Mouse (Mus musculus) heart, postnatal 10 days (tissue): Measurements from ENCODE around the gene Mtfr2. TPM values are rescaled to one million over a fixed set of nuclear protein-coding genes. Genes with fewer than 3 reads are reported as not detected.

Source experiments
- DNase-seq, 2 experiments: peaks; one replicate each; pipeline ENCODE4 v3.0.0; 2021
- intact Hi-C: fragments of 180-260 bp; cut with DNase I; formaldehyde crosslinking; loops from one replicate; pipeline ENCODE4 v1.15.1; 2025
- total RNA-seq, 2 experiments: library from RNA; stranded (reverse); gene quantifications; 2 replicates each; pipeline ENCODE4 v1.2.3; 2021

Mtfr2 gene
- total RNA-seq, 2 experiments from 2014 or later = 2.4 to 2.5 TPM

DNA sequence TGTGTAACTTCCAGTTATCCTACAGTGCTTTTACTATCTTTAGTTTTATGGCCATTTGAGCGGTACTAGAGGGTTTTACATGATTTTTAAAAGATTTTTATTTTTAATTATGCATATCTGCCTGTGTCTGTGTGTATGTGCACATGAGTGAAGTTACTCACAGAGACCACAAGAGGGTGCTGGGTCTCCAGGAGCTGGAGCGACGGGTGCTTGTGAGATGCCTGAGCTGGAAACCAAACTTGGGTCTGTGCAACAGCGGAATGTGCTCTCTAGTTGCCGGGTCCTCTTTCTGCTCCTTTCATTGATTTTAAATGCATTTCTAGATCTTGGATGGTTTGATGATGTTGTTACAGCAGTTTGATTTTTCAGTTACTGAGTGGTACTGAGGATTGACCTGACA lies 24.5 kb downstream of the Mtfr2 start:
- DNase-seq = no peak
- intact Hi-C loops = no loop called here

DNA sequence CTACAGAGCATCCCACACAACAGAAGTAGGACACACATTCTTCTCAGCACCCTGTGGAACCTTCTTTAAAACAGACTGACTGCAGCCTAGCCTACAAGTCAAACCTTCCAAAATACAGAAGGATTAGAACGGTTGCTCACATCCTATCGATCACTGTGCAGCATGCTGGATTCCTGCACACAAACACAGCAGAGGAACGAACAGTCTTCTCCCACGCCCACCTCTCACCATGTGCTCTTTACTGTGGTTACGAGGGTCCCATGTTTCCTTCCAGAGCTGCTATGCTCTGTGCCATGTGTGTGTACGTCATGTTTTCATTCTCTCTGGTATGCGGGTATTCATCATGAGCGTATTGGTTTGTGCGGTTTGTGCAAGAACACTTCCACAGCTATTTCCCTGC lies 30.1 kb downstream of the Mtfr2 start:
- intact Hi-C loops = no loop called here
- DNase-seq = no peak

DNA sequence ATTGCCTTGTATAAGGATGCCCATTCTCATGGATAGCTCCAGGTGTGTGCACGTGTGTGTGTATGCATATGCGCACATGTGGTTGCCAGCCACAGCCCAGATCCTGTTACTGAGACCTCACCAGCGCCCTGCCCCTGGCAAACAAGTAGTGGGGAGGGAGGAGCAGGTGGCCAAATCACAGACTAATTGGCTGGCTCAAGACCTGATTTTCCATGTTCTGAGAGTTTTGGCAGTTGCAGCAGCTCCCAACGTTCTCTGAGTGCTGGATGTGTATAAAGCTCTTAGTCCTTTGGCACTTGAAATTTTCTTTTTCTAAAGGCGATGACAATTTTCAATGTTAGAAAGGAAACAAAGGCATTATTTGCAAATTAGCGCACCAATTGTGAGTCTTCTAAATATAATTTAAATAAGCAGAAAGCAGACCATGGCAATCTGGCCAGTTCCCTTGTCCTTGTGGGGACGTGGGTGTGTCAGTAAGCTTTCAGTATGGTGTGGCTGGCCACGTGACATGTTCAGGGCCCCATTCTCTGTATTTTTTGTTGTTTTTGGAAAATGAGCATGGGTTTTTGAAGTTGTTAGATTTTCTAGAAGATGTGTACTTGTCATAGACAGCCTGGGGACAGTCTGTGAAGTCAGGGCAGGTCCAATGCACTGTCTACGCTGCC lies 31.6 kb downstream of the Mtfr2 start:
- intact Hi-C loops = no loop called here
- DNase-seq = peak; percentile 29 to 41

DNA sequence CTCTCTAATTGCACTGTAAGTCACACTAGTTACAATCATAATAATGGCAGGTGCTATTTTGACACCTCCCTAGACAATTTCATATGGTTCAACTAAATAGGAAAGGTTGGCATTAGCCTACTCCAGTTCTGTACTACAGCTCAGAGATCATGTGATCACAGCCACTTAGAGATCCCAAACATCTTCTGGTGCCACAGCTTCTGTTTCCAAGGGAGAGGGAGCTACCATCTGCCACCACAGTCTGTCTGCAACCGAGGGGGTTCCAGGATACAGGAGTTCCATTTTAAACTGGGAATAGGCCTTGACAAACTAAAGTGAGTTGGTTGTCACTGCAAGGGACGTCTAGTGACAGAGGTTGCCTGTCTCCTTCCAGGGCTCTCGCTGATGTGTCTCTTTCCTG lies 33.2 kb downstream of the Mtfr2 start:
- no peak for DNase-seq
- intact Hi-C loops = no loop called here

DNA sequence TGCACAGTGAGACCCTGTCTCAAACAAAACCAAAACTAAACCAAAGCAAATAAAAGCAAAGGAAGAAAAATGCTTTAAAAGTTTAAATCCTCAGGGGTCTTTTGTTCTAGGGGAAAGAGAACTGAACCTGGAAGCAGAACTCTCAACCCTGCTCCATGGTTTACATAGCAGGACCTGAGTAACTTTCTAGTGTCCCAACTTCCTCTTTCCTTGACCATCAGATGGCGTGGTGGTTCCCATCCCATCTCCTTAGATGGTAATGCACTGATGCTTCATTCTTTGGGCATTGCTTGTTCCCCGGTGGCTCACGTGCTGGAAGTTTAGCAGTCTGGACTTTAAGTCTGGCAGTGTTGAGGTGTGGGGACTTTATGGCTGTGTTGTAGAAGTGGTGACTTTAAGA lies 33.8 kb downstream of the Mtfr2 start:
- intact Hi-C loops = no loop called here
- DNase-seq = no peak

DNA sequence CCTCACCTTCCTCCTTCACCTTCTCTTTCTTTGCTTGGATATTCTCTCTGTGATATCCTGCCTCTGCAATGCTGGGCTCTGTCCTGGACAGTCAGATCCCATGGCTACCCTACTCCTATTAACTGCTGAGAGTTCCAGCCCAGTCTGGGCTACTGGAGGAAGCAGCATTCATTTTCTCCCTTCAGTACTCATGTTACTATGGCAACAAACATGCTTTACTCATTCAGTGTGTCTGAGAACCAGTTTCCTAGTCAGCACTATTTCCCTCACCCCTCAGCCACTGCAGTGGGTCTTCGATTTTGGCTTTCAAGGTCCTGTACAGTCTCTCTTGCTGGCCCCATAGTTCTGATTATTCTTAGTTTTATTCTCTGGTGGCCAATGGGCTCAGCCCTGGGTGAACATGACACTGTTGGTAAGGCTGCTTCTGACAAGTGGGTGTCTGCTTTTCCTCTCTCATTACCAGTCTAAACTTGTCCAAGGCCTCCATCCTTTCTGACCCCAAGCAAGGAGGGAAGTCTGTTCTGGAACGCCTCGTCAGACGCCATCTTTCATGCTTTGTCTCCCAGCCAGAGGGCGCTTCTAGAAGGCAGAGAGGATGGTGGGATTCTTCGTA lies 35.3 kb downstream of the Mtfr2 start:
- intact Hi-C loops = no loop called here
- no peak for DNase-seq

DNA sequence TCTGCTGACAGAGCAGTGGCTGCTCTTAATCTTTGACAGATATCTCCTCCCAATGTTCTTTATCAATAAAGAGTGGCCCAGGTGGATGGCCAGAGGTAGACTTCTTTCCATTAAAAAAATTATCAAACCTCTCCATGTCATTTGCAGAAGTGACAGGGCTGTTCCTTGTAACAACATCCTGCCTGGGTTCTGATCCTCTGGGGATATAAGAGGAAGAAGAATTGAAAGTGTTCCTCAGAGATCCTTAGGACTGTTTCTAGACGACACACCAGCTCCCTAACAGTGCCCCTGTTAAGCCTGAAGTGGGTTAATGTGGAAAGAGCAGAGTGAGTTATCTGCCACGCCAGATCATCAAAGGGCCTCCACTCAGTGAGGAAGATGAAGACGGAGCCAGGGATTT lies 43.0 kb downstream of the Mtfr2 start:
- DNase-seq = no peak
- intact Hi-C loops = no loop called here

DNA sequence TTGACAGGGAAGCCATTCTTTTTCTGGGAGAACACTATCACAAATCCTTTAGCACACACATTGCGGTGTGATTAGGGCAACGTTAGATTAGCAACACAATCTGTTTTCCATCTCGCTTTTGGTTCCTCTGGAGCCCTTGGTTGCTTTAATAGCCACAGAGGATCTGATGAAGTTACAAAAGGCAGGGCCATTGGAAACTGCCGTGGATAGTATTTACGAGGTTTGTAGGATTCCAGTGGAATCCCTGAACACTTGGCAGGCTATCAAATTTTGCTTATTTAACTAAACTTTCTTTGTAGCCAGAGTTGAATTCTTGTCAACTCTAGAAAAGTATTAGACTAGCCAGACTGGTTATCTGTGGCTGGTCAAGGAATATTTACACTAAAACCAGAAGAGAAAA lies 47.2 kb downstream of the Mtfr2 start:
- no peak for DNase-seq
- intact Hi-C loops = no loop called here

DNA sequence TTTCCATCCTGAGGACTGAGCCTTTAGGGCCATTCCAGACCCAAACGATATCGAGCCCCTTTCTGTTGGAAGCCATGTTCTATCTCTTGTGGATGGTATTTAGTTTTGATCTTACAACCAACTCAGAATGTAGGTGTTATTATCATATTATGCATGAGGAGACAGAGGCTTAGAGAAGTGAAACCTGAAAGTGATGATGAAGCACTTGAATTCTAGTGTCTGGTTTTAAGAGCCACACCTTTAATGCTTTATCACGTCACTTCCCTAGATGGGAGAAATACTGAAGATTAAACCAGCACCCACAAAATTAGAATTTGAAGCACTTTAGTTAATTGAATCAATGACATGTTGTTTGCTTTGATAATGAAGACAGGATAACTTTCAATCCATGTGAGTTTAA lies 48.2 kb downstream of the Mtfr2 start:
- DNase-seq = no peak
- intact Hi-C loops = no loop called here

DNA sequence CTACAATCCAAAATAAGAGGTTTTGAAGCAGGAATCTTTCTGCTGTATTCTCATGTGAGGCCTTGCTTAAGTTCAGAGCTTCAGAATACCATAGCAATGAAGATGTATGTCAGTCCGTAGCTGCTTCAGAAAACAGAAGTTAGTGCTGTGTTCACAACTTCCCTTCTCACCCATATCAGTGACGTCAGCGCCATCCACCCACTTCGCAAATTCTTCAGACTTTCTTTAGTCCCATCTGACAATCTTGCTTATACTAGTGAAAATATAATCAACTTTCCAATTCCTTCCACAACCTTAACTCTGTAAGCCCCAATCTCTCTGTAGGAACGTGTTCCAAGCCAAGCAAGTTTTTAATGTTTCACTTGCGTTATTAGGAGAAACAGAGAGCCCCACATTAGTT lies 50.7 kb downstream of the Mtfr2 start:
- intact Hi-C loops = no loop called here
- DNase-seq = peak in 1 of 2 experiments; percentile 16

DNA sequence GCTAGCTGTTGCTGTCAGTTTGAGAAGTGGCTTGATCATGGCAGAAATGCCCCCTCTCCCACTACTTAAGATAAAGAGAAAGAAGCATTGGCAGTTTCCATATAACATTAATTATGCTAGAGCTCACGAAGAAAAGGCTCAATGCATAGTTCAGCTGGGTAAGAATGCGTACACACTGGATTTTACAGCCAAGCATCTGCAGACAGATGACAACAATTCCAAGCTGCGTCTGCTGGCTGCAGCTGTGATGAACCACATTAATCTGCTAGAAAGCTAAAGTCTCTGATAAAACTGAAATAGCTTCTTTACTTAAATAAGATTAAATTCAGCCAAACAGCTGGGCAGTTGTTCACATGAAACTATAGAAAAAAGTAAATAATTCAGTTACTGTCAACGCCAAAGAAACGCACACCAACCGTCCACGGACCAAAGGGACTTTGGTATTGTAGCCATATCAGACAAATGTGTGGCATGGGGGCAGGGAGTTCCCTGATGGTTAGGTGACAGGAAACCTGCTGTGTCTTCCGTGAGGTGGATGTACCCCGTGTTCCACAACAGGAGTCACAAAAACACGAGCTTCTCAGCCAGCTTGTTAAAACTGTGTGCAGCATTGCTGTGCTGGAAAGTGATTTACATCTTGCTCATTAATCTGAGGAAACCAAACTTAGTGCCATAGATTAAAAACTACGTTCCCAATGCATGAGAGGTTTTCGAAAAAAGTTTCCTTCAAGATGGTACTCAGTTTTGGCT lies 51.2 kb downstream of the Mtfr2 start:
- DNase-seq = no peak
- intact Hi-C loops = no loop called here

DNA sequence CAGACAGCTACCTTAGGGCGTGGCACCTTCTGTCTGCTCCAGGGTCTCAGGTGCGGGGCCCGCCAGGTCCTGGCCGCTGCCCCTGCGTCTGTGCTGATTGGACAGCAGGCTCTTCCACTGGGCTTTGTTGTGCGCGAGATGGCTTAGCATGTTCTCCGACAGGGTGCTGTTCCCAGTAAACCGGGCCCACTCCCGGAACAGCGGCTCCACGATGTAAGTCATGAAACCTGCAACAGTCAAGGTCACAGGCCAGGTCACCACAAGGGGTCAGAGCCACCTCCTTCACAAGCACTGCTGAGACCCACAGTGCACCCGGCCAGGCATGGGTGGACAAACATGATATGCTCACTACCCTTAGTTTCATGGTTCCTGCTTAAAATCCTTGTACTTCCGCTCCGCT lies 52.8 kb downstream of the Mtfr2 start:
- DNase-seq = no peak
- intact Hi-C loops = loop anchor here (10.0 kb wide), 1 partner anchor 144 kb away; no protein-coding TSS in a partner anchor

DNA sequence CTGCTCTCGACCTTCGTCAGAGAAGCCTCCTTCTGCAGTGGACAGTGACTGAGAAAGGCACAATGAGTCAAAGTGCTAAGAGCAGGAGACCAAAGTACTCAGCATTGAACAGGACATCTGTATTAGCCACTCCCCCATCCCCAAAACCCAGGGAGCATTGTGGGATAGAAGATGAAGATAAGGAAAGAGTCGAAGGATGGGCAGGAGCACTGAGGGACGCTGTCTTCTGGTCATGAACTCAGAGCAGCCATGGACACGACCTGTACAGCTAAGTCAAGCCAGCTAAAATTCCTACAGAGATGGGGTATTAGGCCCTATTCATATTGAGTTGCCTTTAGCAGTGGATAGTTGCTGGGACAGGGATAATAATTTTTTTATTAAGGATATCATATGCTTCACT lies 55.4 kb downstream of the Mtfr2 start:
- no peak for DNase-seq
- intact Hi-C loops = loop anchor here (10.0 kb wide), 1 partner anchor 142 kb away; no protein-coding TSS in a partner anchor

DNA sequence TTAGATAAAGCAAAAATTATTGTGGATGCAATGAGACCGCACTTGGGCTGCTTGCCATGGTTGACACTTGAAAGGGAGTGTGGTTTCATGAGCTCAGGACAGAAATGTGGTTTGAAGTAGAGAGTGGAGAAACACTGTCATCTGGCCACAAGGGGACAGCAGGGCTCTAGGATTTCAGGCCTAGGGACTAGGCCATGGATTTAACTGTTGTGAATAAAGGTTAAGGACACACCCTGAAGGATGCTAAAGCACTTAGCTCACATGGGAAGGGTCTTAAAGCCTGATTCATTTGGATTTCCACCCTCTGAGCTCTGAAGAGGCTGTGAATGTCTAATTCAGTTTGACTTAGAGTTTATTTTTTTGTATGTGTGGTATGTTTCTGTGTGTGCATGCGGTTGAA lies 57.9 kb downstream of the Mtfr2 start:
- peak; percentile 70 to 75 for DNase-seq

DNA sequence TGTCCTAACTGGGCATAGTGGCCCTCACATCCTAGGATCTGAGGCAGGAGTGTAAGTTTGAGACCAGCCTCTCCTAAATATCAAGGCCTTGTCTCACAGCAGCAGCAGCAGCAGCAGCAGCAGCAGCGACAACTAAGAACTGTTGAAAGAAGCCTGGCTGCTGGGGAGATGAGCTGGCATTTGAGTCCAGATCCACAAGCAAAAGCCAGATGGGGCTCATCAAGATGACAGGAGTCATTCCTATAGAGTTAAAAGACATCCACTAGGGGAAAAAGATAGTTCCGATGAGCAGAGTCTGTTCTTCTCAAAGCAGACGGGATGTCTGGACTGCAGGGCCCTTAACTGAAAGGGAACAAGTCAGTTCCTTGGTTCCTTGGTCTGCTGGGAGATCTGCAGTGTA lies 60.8 kb downstream of the Mtfr2 start:
- DNase-seq = peak; percentile 81 to 82
- intact Hi-C loops = loop anchor here (2.0 to 10.0 kb wide), 7 partner anchors 78 to 539 kb away; no protein-coding TSS in a partner anchor

More for the DNA sequence above, 57.9 kb downstream of the Mtfr2 start:
- intact Hi-C loops = loop anchor here (1.0 to 10.0 kb wide), 7 partner anchors 102 to 542 kb away; no protein-coding TSS in a partner anchor

DNA sequence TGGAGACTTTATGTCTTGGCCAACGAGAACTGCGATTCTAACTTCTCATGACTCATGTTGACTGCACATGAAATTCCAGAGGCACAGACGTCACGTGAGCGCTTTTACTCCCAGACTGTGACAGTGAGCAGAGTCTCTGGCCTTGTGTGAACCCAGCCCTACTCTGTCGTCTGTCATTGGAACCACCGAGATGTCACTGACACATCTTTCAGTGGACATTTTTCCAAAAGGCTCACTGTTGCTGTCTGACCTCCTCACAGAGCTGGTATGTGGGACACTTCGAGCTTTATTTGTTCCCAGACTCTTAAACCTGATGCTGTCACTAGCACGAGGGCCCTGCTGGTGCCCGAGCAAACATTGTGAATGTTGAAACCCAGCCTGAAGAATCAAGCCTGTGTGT lies 61.6 kb downstream of the Mtfr2 start:
- DNase-seq = peak; percentile 74 to 82
- intact Hi-C loops = loop anchor here (2.0 to 10.0 kb wide), 7 partner anchors 78 to 538 kb away; no protein-coding TSS in a partner anchor

Other genes with a start within 250 kb of the Mtfr2 start
- 10 to 100 TPM; 13.6 to 15.8 TPM for gene Map7, start 199.3 kb upstream of the Mtfr2 start, total RNA-seq
- gene Bclaf1, start 35.3 kb upstream of the Mtfr2 start, total RNA-seq = 10 to 100 TPM; 86.4 to 96.1 TPM